Mouse (Mus musculus): ENCODE data around the gene 1700109H08Rik. TPM values are rescaled to one million over a fixed set of nuclear protein-coding genes. Genes with fewer than 3 reads are reported as not detected.
A peak's percentile ranks its signal among the peaks of the same experiment; 100 is the strongest.

Gene 1700109H08Rik
- polyA plus RNA-seq, 1 experiment from 2014 or later: 2.8 TPM

DNA sequence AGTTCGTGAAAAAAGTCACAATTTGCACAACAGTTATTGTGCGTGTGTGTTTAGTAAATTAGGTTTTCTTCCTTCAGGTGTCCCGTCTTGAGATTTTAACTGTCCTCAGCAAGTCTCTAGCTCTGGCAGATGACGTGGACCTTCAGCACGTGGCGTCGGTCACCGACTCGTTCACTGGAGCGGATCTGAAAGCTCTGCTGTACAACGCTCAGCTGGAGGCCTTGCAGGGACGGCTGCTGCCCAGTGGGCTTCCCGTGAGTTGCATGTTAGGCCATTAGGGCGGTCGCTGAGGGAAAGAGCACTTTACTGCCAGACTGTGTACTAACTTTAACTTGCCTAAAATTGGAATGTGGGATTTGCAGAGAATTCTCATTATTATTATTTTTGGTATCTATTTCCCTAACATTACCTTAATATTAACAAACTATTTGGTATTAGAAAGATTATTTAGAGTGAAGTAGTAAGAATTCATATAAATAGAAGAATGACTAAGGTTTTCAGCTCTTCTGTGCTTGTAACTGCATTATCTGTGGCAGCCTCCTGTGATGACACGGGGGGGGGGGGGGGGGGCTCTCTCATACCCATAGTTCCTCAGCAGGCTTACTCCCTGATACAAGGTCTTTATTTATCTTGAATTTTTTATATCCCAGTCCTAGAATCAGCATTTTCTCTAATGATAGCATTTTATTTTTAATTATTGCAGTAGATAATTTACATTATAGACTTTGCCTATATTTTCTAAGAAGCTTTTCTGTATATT lies 60.3 kb downstream of the 1700109H08Rik start:
- WGBS: 47% methylated on average over 16 of the region's 16 CpGs
- no peak overlapping the region for H3K9ac ChIP-seq (replicated peaks; ENCODE audit: low read length)
- peak; percentile 89 for ATAC-seq (ENCODE audit: low FRiP score, low TSS enrichment)
- no peaks in the 10 kb centered on the region for H3K9me3 ChIP-seq (ENCODE audit: low read length)
- no peak overlapping the region for H3K4me2 ChIP-seq (replicated peaks; ENCODE audit: low read depth, low read length)
- no peak overlapping the region for H3K27ac ChIP-seq (ENCODE audit: low read length)
- H3K4me3 ChIP-seq (ENCODE audit: low read length): no peak overlapping the region
- no peaks in the 10 kb centered on the region for H3K27me3 ChIP-seq (ENCODE audit: insufficient read depth, low read length)
- peaks cover 17% of the 10 kb centered on the region for H3K36me3 ChIP-seq (ENCODE audit: insufficient read depth, low read length)
- no peaks in the 10 kb centered on the region for H3K4me1 ChIP-seq (ENCODE audit: insufficient read depth, low read length)

DNA sequence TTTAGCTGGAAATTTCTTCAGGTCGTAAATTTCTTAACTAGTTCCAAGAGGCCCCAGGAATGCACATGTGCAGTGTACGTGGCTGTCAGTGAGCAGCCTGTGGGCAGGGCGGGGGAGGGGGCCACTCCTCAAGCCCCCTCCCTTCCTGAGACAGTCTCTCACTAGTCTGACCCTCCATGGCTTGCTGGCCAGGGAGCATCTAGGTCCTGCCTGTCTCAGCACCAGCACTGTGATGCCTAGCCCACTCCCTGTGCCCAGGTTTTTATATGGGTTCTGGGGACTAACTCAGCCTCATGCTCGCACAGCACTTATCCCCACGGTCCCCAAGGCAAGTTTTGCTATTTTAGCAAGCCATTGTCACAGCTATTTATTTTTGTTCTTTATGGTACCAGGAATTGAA lies 60.9 kb downstream of the 1700109H08Rik start:
- 69% methylated on average over 5 of the region's 5 CpGs for WGBS
- H3K27me3 ChIP-seq (ENCODE audit: insufficient read depth, low read length): no peaks in the 10 kb centered on the region
- H3K4me3 ChIP-seq (ENCODE audit: low read length): no peak overlapping the region
- no peak overlapping the region for H3K27ac ChIP-seq (ENCODE audit: low read length)
- ATAC-seq (ENCODE audit: low FRiP score, low TSS enrichment): peak; percentile 72; the same call in 1 of the 2 replicates
- H3K36me3 ChIP-seq (ENCODE audit: insufficient read depth, low read length): peaks cover 19% of the 10 kb centered on the region
- H3K9ac ChIP-seq (replicated peaks; ENCODE audit: low read length): no peak overlapping the region
- no peaks in the 10 kb centered on the region for H3K4me1 ChIP-seq (ENCODE audit: insufficient read depth, low read length)
- no peak overlapping the region for H3K4me2 ChIP-seq (replicated peaks; ENCODE audit: low read depth, low read length)
- no peaks in the 10 kb centered on the region for H3K9me3 ChIP-seq (ENCODE audit: low read length)

DNA sequence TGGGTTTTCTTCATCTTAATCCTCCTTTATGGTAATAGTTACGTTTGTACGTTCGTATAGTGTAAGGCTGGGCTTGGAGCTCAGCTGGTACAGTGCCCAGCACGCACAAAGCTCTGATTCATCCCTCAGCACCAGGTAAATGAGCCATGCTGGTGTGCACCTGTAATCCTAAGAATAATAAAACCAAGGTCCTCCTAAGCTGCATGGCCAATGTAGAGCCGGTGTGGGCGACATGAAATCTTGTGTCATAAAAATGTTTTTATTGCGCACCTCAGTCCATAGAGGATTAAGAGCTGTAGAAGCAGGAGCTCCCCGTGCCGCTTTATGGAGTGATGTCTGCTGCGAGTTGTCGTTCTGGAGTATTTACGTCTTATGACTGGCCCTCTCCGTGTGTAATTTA lies 61.9 kb downstream of the 1700109H08Rik start:
- 92% methylated on average over 13 of the region's 13 CpGs for WGBS
- no peaks in the 10 kb centered on the region for H3K4me1 ChIP-seq (ENCODE audit: insufficient read depth, low read length)
- no peaks in the 10 kb centered on the region for H3K9me3 ChIP-seq (ENCODE audit: low read length)
- H3K9ac ChIP-seq (replicated peaks; ENCODE audit: low read length): no peak overlapping the region
- no peak overlapping the region for H3K4me3 ChIP-seq (ENCODE audit: low read length)
- H3K4me2 ChIP-seq (replicated peaks; ENCODE audit: low read depth, low read length): no peak overlapping the region
- ATAC-seq (ENCODE audit: low FRiP score, low TSS enrichment): no peak
- no peaks in the 10 kb centered on the region for H3K27me3 ChIP-seq (ENCODE audit: insufficient read depth, low read length)
- H3K36me3 ChIP-seq (ENCODE audit: insufficient read depth, low read length): peaks cover 19% of the 10 kb centered on the region
- no peak overlapping the region for H3K27ac ChIP-seq (ENCODE audit: low read length)

DNA sequence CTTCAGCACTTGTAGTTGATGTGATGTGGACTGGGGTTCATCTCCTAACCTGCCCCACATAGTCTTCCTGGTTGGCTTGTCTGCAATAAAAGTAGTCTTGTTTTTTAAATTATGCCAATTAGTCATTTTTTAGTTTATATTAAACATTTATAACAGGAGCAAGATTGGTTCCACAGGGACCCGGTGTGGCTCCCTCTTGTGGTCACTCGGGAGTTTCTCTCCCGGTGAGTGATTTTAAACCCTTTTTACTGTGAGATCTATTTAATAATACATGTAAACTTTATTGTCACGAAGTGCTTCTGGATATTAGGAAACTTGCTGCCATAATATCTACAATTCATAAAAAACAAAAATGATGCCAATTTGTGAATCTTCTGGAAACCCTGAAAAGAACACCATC lies 62.6 kb downstream of the 1700109H08Rik start:
- no peaks in the 10 kb centered on the region for H3K9me3 ChIP-seq (ENCODE audit: low read length)
- WGBS: 69% methylated on average over 4 of the region's 4 CpGs
- peaks cover 19% of the 10 kb centered on the region for H3K36me3 ChIP-seq (ENCODE audit: insufficient read depth, low read length)
- H3K4me3 ChIP-seq (ENCODE audit: low read length): no peak overlapping the region
- H3K9ac ChIP-seq (replicated peaks; ENCODE audit: low read length): no peak overlapping the region
- ATAC-seq (ENCODE audit: low FRiP score, low TSS enrichment): no peak
- H3K4me2 ChIP-seq (replicated peaks; ENCODE audit: low read depth, low read length): no peak overlapping the region
- no peaks in the 10 kb centered on the region for H3K27me3 ChIP-seq (ENCODE audit: insufficient read depth, low read length)
- H3K27ac ChIP-seq (ENCODE audit: low read length): no peak overlapping the region
- H3K4me1 ChIP-seq (ENCODE audit: insufficient read depth, low read length): no peaks in the 10 kb centered on the region

Other genes with a start within 250 kb of the 1700109H08Rik start
- 16.6 and 21.2 TPM in 2 replicates for gene Cdk6, start 230.1 kb upstream of the 1700109H08Rik start, polyA plus RNA-seq (2015; fragmentation: Nextera tagmentation; extraction: Ambion mirVana)
- gene Fam133b, start 27.7 kb upstream of the 1700109H08Rik start, polyA plus RNA-seq (2015; fragmentation: Nextera tagmentation; extraction: Ambion mirVana): 25.2 and 29.3 TPM in 2 replicates
- gene Pex1, start 24.5 kb downstream of the 1700109H08Rik start, polyA plus RNA-seq (2015; fragmentation: Nextera tagmentation; extraction: Ambion mirVana): 14.3 and 21.1 TPM in 2 replicates
- 14.9 and 16.1 TPM in 2 replicates for gene Rbm48, start 25.0 kb downstream of the 1700109H08Rik start, polyA plus RNA-seq (2015; fragmentation: Nextera tagmentation; extraction: Ambion mirVana)
- gene Tmbim7, start 79.6 kb downstream of the 1700109H08Rik start, polyA plus RNA-seq (2015; fragmentation: Nextera tagmentation; extraction: Ambion mirVana): not detected in 2 replicates
- 63.7 and 70.5 TPM in 2 replicates for gene Gatad1, start 85.6 kb downstream of the 1700109H08Rik start, polyA plus RNA-seq (2015; fragmentation: Nextera tagmentation; extraction: Ambion mirVana)
- gene Ankib1, start 231.4 kb downstream of the 1700109H08Rik start, polyA plus RNA-seq (2015; fragmentation: Nextera tagmentation; extraction: Ambion mirVana): 11.5 and 12.1 TPM in 2 replicates
- gene Krit1, start 231.6 kb downstream of the 1700109H08Rik start, polyA plus RNA-seq (2015; fragmentation: Nextera tagmentation; extraction: Ambion mirVana): 44.6 and 48.8 TPM in 2 replicates

Data from kidney, embryonic 16.5 days (tissue).